Mouse (Mus musculus) urinary bladder, postnatal 10 days (tissue): ENCODE data around the gene Pcnt.

Experiments used
- DNase-seq: peaks from one replicate; pipeline ENCODE4 v3.0.0; 2022; ENCODE audit warnings: low spot score

Pcnt gene

DNA sequence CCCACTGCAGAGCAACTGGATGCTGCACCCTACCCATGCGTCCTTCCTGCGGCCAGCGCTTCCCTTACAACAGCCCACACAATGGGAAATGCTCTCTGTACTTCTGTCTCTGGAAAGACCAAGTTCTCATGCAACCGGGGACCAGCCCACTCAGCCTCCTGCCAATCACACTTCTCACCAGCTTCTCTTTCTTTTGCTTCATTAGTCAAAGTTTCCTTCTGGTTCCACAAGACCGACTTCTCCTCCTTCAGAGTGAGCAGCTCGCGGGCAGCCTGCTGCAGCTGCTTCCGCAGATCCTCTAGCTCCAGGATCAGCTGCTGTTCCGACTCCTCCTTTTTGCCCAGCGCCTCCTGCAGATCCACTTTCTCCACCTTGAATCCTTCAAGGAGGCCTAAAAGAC, 34.1 kb downstream of the Pcnt start:
- no peak for DNase-seq

DNA sequence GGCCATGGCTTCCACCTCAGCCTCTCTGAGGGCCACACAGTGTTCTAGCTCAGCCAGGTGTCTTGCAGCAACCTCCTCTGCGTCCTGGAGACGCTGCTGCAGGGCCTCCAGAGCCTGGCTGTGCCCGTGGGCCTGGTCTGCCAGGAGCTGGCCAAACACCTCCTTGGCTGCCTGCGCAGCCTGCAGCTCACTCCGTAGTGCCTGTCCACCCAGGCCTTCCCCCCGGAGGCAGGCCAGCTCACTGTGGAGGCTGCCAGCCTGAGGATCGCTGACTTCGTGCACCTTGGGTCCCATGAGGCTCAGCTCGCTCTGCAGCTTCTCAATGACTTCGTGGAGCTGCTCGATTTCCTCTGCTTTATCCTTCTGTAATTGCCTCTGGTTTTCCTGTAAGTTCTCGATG, 50.0 kb downstream of the Pcnt start:
- no peak for DNase-seq

- no peak for DNase-seq
Observed at GRCm38 (mm10) chr10:76391786-76392185, 50.8 kb downstream of the Pcnt start.

DNA sequence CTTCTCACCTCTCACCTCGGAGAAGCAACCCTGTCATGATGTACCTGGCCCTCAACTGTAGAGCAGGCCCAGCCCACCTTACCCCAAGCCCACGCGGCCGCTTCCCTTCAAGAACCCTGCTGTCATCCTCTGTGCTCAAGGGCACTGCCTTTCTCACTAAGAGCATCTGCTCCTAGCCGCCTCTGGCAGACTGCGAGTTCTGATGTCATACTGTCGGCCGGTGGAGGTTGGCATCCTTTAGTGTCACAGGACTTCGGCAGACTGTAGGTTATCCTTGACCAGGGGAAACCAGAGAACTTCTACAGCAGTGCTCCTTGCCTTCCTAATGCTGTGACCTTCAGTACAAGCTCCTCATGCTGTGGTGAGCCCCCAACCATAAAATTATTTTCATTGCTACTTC, 51.4 kb downstream of the Pcnt start:
- DNase-seq, result no peak

- no peak for DNase-seq
Observed at GRCm38 (mm10) chr10:76374981-76375380, 67.6 kb downstream of the Pcnt start.

GRCm38 (mm10) chr10:76371736-76372135, 70.8 kb downstream of the Pcnt start:
- DNase-seq, result no peak

- DNase-seq, result no peak
Observed at GRCm38 (mm10) chr10:76368766-76369165, 73.8 kb downstream of the Pcnt start.

DNA sequence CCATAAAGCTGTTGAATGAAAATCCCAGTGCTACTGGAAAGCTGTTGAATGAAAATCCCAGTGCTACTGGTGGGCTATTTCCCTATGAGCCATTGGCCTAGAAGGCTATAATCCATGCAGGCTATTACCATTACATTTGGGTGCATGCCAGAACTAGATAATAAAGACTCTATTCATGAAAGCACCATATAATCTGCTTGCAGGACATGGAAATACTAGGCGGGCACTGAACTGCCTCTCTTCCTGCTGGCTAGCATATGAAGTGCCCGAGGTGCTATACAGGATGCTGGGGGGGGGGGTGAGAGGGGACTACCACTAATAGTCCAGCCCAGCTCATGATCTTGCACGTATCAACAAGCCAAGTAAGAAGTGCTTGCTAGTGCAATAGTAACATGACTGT, 79.4 kb downstream of the Pcnt start:
- no peak for DNase-seq

- DNase-seq, result no peak
Observed at GRCm38 (mm10) chr10:76358468-76358867, 84.1 kb downstream of the Pcnt start.

DNA sequence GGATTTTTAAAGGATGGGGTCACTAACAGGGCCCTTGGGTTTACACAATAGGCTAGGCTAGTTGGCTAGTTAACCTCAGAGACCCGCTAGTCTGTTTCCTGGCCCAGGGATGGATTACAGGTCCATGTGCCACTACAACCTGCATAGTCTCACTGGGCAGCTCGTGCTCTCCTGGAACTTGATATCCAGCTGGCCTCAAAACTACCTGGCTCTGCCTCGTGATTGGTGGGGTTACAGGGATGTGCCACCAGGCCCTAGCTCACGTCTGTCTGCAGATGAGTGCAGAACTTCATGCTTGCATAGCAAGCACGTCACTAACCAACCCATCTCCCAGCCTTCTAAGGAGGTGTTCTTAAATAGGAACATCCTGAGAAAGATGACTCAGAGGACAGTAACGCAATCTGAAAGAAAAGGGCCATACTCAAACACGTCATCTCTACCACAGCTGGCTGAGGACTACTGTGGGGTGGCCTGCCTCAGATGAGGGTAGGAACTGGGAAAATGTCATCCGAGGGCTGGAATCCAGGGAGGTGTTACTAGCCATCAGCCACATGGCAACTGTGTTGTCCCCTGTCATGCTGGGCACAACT, 85.2 kb downstream of the Pcnt start:
- no peak for DNase-seq

DNA sequence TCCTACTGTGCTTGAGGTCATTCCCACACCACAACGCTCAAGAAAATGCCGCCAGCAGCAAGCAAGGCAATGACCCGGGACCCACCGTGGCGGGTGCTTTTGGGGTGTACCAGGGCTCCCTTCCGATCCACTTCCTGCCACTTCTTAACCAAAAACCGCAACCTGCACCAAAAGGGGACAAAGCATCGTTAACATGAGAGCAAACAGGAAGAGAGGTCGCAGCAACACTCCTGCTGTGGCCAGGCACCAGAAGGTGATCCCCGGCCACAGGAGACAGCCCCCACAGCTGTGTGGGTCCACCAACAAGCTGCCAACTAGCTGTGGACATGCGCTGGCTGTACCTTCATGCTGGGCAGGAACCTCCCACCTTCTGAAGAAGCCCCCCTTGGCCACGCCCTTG, 87.6 kb downstream of the Pcnt start:
- DNase-seq, result no peak

DNA sequence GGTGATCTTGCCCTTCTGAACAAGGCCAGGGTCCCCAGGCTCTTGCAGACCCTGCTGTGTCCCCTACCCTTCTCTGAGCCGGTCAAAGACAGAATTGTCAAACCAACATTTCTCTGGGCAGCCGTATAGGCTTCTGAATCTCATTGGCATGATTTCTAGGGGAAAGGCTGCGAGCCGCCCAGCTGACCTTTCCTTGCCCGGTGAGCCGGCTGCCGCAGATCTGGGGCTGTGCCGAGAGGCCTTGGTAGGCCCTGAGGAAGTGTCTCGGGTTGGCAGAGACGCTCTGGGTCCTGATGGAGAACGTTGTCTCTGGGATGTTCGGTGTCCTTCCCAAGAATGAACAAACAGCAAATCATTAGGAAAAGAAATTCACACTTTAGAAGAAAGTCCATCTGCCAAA, 88.6 kb downstream of the Pcnt start:
- no peak for DNase-seq

DNA sequence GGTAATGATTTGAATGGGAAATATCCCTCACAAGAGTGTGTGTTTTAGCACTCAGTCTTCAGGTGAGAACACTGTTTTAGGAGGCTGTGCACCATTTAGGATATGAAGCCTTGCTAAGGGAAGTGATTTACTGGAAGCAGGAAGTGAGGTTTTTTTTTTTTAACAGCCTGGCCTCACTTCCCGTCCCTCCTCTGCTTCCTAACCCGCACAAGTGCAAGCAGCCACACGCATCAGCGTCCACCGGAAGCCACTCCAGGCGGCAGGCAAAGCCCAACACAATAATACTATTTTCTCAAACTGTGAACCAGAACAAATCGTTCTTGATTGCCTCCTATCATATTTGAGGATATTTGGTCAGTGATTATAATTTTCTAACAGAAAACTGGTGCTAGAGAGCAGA, 90.6 kb downstream of the Pcnt start:
- no peak for DNase-seq

DNA sequence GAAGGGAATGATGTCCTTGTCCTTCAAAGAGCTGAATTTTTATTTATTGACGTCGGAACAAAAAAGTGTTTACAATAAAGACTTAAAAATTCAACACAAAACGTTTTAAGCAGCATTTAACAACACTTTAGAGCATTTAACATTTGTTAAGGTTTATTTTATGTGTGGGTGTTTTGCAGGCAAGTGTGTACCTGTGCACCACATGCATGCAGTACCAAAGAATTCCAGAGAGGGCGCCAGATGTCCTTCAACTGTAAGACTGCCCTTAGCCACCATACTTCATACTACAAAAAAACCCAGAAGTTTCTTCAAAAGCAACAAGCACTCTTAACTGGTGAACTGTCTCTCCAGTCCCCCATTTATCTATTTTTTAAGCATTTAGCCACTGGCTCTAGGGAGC, 96.0 kb downstream of the Pcnt start:
- no peak for DNase-seq

DNA sequence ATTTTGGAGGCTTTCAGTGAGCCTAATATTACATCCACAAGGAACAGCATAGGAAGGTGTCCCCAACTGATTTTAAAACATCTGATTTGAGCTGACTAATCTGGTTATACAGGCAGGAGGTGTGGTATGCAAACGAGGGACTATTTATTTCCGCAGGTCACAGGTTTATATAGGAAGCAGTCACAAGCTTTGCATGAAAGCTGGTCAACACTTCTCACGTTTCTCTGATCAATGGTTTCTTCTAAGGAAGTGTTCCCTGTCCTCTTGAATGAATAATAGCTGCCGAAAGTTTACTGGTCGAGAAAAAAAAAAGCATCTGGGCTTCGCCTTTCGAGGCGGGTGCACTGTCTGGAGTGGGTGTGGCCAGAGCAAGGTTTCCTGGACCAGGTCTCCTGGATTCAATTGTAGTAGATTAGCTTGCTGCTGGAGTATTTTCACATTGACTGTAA, 96.5 kb downstream of the Pcnt start:
- no peak for DNase-seq

DNA sequence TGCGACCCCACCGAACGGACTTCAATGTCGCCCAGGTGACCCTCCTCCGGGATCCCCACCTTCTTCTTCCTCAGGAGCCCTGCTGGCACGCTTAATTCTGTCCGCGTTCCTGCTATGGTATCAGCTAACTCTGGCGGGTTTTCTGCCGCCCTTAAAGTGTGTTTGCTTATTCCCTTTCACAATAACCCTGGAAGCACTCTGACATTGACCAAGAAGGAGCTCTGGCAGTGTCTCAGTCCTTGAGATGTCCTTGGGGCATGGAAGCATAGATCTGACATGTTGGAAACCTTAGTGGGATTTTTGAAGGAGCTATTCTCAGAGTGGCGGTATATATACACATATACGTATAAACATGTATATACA, 97.1 kb downstream of the Pcnt start:
- no peak for DNase-seq

DNA sequence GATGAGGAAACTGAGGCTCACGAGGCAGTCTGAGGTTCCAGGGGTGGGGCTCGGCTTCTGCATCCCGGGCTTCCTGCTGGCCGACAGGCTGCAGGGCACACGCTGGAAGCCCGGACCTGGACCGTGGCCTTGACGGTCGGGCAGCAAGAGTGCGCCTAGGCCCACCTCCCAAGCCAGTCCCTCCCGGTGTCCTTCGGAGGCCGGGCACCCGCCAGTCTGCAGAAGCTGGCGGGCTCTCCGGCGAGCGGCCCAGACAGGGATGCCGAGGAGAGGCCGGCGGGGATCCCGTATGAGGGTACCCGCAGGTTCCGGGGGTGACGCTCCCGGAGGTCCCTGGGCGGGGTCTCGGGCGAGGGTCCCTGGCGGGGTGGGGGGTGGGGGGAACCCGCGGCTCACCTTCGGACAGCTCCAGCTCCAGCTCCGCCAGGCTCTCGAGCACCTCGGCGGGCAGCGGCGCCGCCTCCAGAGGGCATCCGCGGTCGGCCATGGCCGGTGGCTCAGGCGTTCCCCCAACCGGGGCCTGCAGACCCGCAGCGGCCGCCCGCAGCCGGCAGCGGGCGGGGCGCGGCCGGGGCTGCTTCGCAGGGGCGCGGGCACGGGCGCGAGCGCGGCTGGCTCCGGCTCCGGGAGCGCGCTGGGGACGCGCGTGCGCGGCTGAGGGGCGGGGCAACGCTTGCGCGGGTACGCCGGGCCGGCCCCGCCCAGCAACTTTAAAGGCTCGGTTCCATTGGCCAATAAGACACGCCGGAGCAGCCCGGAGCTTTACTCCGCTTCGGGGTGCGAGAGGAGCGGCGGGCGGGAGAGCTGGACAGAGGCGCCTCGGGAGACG, 97.7 kb downstream of the Pcnt start, which contains the start of gene Dip2a:
Dip2a (minus strand) TSS at position 581 of the 829 bp plus-strand sequence.
- peak; percentile 79 for DNase-seq

- DNase-seq, result no peak
Observed at GRCm38 (mm10) chr10:76334350-76334749, 108.2 kb downstream of the Pcnt start.

DNA sequence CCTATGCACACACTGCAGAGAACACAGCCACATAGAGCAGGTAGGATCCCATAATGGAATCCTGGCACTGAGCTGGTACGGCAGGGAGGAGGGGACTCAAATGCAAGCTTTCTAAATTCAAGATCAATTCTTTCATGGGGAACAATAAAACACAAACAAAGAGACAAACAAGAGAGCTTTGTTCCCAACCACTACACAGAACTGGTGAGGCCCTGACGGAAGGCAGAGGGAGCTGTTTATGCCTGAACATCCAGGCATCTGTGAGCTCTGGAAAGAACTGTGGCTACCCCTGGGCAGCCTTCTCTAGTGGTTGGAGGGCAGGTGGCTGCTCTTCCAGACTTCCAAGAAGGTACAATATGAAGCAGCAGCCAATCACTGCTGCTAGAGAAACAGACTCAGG, 110.5 kb downstream of the Pcnt start:
- no peak for DNase-seq

- DNase-seq, result no peak
Observed at GRCm38 (mm10) chr10:76329093-76329492, 113.5 kb downstream of the Pcnt start.

GRCm38 (mm10) chr10:76328574-76328973, 114.0 kb downstream of the Pcnt start:
- no peak for DNase-seq

DNA sequence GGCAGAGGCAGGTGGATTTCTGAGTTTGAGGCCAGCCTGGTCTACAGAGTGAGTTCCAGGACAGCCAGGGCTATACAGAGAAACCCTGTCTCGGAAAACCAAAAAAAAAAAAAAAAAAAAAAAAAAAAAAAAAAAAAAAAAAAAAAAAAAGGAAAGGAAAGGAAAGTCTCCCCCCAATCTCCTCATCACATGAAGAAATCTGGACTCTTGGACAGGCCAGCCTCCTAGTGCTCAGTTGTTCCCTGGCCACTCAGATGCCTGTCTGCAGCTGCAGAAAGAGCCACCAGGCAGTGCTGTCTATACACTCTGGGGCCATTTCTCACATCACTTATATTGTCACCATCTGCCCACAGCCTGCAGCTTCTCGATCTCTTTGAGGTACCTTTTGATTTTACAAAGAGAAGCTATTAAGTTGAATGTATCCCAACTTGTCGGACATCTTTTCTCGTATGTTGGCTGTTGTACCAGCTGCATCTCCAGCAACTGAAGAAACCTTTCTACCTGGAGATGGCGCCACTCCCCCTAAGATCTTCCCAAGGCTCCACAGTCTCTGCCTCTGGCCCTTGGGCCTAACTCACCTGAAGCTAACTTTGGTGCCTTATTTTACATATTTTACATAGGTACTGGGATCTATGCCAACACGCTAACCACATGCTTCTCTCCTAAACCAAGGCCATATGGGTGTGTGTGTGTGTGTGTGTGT, 116.1 kb downstream of the Pcnt start:
- DNase-seq, result no peak

DNA sequence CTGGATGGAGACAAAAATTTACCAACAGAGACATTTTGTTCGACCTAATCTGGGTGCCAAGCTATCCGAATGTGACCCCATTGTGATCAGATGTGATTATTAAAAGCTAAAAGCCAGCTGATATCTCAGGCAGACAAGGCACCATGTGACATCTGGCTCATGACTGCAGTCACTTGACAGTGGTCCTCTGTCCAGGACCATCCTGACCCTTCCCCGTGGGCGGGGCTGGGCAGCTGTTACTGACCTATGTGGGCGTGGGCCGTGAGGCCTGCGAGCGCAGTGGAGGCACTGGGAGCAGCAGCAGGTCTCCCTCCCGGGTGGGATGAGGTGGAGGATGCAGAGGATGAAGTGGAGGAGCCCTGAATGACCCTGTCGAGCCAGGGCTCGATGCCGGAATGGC, 125.0 kb downstream of the Pcnt start:
- no peak for DNase-seq
